ENCODE assay signal across 29 mouse cellular contexts in the genomic region with DNA sequence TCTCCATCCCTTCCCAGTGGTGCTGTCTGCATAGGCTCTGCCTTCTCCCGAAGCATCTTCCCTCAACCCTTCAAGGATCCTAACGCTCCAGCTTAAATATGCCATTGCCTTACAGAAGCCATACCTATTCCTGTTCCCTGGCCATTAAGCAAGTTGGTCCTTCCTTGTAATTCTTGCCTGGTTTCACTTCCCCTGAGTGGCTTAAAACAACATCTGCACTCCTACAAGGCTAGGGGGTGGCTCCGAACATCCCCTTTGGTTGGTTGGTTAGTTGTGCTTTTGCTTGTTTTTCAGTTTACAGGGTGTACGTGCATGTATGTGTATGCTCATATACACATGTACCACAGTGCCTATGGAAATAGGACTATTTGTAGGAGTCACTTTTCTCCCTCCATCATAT. TPM values are rescaled to one million over a fixed set of nuclear protein-coding genes. Genes with fewer than 3 reads are reported as not detected.
DNase-seq lines count a peak whose midpoint lies in the region; ATAC-seq and TF ChIP-seq lines count a peak whose summit lies in the region.
"Had no signal": no experiment of that assay in that cellular context is flagged by ENCODE, and none has a peak within 500 bp of the region (broad histone marks: within the 10 kb centered on the region; RNA-seq: fewer than 3 reads in every experiment).

No protein-coding gene starts in this region.

- H3K36me3 ChIP-seq in liver, adult 2 months (ENCODE audit: control insufficient read depth, insufficient read depth, low read length), result no peaks in the 10 kb centered on the region
- H3K36me3 ChIP-seq in liver, postnatal 0 days (replicated peaks; ENCODE audit: insufficient read depth, low read length), result no peaks in the 10 kb centered on the region
- no peaks in the 10 kb centered on the region for H3K36me3 ChIP-seq in intestine, embryonic 15.5 days
- H3K36me3 ChIP-seq: embryonic facial prominence, embryonic 12.5 days; kidney, embryonic 15.5 days; liver, embryonic 15.5 days; lung, embryonic 15.5 days; midbrain, embryonic 12.5 days; stomach, embryonic 15.5 days had no signal

- no peak for TF ChIP-seq EP300 in liver, postnatal 0 days (IDR thresholded peaks at IDR 0.05; ENCODE audit: low read depth)

- TF ChIP-seq POLR2A in liver, adult 2 months (IDR thresholded peaks at IDR 0.05; ENCODE audit: extremely low read depth, insufficient read depth, low read length), result no peak

- 82% methylated on average over 4 of the region's 4 CpGs for WGBS in liver, adult 2 months
- WGBS in liver, postnatal 0 days (ENCODE audit: insufficient replicate concordance), result 67% methylated on average over 4 of the region's 4 CpGs
- 84% methylated on average over 4 of the region's 4 CpGs for WGBS in intestine, embryonic 15.5 days

- TF ChIP-seq CTCF in liver, adult 2 months (IDR thresholded peaks at IDR 0.05; ENCODE audit: low read depth, low read length), result no peak
- no peak for TF ChIP-seq CTCF in liver, postnatal 0 days (IDR thresholded peaks at IDR 0.05; ENCODE audit: low read depth)

- no peaks in the 10 kb centered on the region for H3K4me1 ChIP-seq in liver, adult 2 months (ENCODE audit: control insufficient read depth, insufficient read depth, low read length)
- H3K4me1 ChIP-seq in liver, postnatal 0 days (ENCODE audit: insufficient read depth), result no peaks in the 10 kb centered on the region
- H3K4me1 ChIP-seq in intestine, embryonic 15.5 days (replicated peaks), result no peaks in the 10 kb centered on the region
- H3K4me1 ChIP-seq: embryonic facial prominence, embryonic 12.5 days; kidney, embryonic 15.5 days; liver, embryonic 15.5 days; lung, embryonic 15.5 days; megakaryocyte, embryonic 14.5 days; midbrain, embryonic 12.5 days; stomach, embryonic 15.5 days had no signal

- no peak overlapping the region for H3K27ac ChIP-seq in liver, adult 2 months (replicated peaks; ENCODE audit: insufficient read depth, low read depth, low read length)
- H3K27ac ChIP-seq in liver, postnatal 0 days (ENCODE audit: low read depth), result no peak overlapping the region
- H3K27ac ChIP-seq in intestine, embryonic 15.5 days, result no peak overlapping the region
- H3K27ac ChIP-seq: embryonic facial prominence, embryonic 12.5 days; hindbrain, embryonic 14.5 days; kidney, embryonic 15.5 days; liver, embryonic 15.5 days; lung, embryonic 15.5 days; midbrain, embryonic 12.5 days; stomach, embryonic 15.5 days had no signal

- no peak for DNase-seq in frontal cortex, postnatal 36 days (ENCODE audit: low spot score in 2 of 2)
- peak; percentile 13 for DNase-seq in liver, adult 2 months (ENCODE audit: extremely low read depth, low read depth, low spot score)
- DNase-seq in liver, postnatal 0 days, result no peak
- no peak for DNase-seq in right cerebral cortex, postnatal 4 days
- DNase-seq: adrenal gland, adult 2 months; adrenal gland, postnatal 36 days; cerebellum, adult 8-10 months; cerebellum, postnatal 25 days; embryo, embryonic 11 days; gastrocnemius, postnatal 10 days; kidney, adult 11 months; kidney, postnatal 25 days; liver; retina, postnatal 1 day; spleen, adult 18-20 months had no signal

- H3K9ac ChIP-seq in liver, adult 2 months (ENCODE audit: low read depth, low read length), result no peak overlapping the region
- no peak overlapping the region for H3K9ac ChIP-seq in liver, postnatal 0 days (replicated peaks)
- no peak overlapping the region for H3K9ac ChIP-seq in intestine, embryonic 15.5 days
- H3K9ac ChIP-seq: embryonic facial prominence, embryonic 12.5 days; hindbrain, embryonic 14.5 days; kidney, embryonic 15.5 days; liver, embryonic 15.5 days; lung, embryonic 15.5 days; midbrain, embryonic 12.5 days; stomach, embryonic 15.5 days had no signal

- H3K9me3 ChIP-seq in liver, postnatal 0 days (ENCODE audit: low read length), result no peaks in the 10 kb centered on the region
- no peaks in the 10 kb centered on the region for H3K9me3 ChIP-seq in intestine, embryonic 15.5 days
- H3K9me3 ChIP-seq: embryonic facial prominence, embryonic 12.5 days; kidney, embryonic 15.5 days; liver, embryonic 15.5 days; lung, embryonic 15.5 days; midbrain, embryonic 12.5 days; stomach, embryonic 15.5 days had no signal

- no peak overlapping the region for H3K4me3 ChIP-seq in liver, adult 2 months (ENCODE audit: insufficient read depth, low read depth, low read length)
- H3K4me3 ChIP-seq in liver, postnatal 0 days (ENCODE audit: low read depth, low read length), result no peak overlapping the region
- no peak overlapping the region for H3K4me3 ChIP-seq in intestine, embryonic 15.5 days (replicated peaks)
- H3K4me3 ChIP-seq: embryonic facial prominence, embryonic 12.5 days; kidney, embryonic 15.5 days; liver, embryonic 15.5 days; lung, embryonic 15.5 days; megakaryocyte, embryonic 14.5 days; midbrain, embryonic 12.5 days; stomach, embryonic 15.5 days had no signal

- ATAC-seq in frontal cortex, adult (ENCODE audit: low TSS enrichment), result 0 out of 2 replicates have a peak, but pooled peaks have one; percentile 7
- no peak for ATAC-seq in liver, postnatal 0 days
- ATAC-seq in common myeloid progenitor, adult 5-6 weeks (replicated peaks; ENCODE audit: low read depth, poor library complexity, severe bottlenecking), result peak; percentile 81
- ATAC-seq in monocyte, adult 5-6 weeks (replicated peaks; ENCODE audit: insufficient number of reproducible peaks, low FRiP score, low TSS enrichment, poor library complexity, severe bottlenecking), result peak; percentile 81
- no peak for ATAC-seq in intestine, embryonic 15.5 days
- ATAC-seq: forebrain, embryonic 14.5 days had no signal

- no peak overlapping the region for H3K4me2 ChIP-seq in liver, postnatal 0 days (ENCODE audit: low read depth, low read length)
- no peak overlapping the region for H3K4me2 ChIP-seq in intestine, embryonic 15.5 days (replicated peaks)
- H3K4me2 ChIP-seq: embryonic facial prominence, embryonic 12.5 days; heart, embryonic 11.5 days; hindbrain, embryonic 14.5 days; kidney, embryonic 15.5 days; liver, embryonic 15.5 days; lung, embryonic 15.5 days; midbrain, embryonic 12.5 days; stomach, embryonic 15.5 days had no signal

- H3K79me2 ChIP-seq in liver, adult 2 months (ENCODE audit: control insufficient read depth, insufficient read depth, low read length), result no peaks in the 10 kb centered on the region

- no peaks in the 10 kb centered on the region for H3K27me3 ChIP-seq in liver, adult 2 months (ENCODE audit: control insufficient read depth, insufficient read depth, low read length)
- H3K27me3 ChIP-seq in liver, postnatal 0 days (ENCODE audit: insufficient read depth, low read length), result no peaks in the 10 kb centered on the region
- H3K27me3 ChIP-seq in intestine, embryonic 15.5 days (replicated peaks), result no peaks in the 10 kb centered on the region; the same call in 1 of the 2 replicates
- H3K27me3 ChIP-seq: embryonic facial prominence, embryonic 12.5 days; kidney, embryonic 15.5 days; liver, embryonic 15.5 days; lung, embryonic 15.5 days; midbrain, embryonic 12.5 days; stomach, embryonic 15.5 days had no signal

RNA-seq across cellular contexts. Expression of gene Ctsh, which starts 32.5 kb away (rescaled TPM):
- total RNA-seq in liver, adult 2 months (2014; rRNA removed), result 551 and 607 TPM in 2 replicates
- 109 and 194 TPM in 2 replicates for polyA plus RNA-seq in liver, adult 2 months (2012; rRNA removed)
- 328 and 355 TPM in 2 replicates for polyA plus RNA-seq in liver, postnatal 0 days (2015; fragmentation: Nextera tagmentation; extraction: Ambion mirVana)
- 8.8 and 19.2 TPM in 2 replicates for total RNA-seq in common myeloid progenitor, adult 5-6 weeks (2017)
- total RNA-seq in monocyte, adult 5-6 weeks (2017), result 117 to 205 TPM (median 169 TPM) in 3 replicates
- 42.4 and 51.4 TPM in 2 replicates for polyA plus RNA-seq in intestine, embryonic 15.5 days (2015; fragmentation: Nextera tagmentation; extraction: Ambion mirVana)

Comparison
In these comparisons a context has a peak if more than half of its experiments do, and no peak if none do; other contexts are left out.
1. ATAC-seq: peak in frontal cortex, adult (single experiment), common myeloid progenitor, adult 5-6 weeks (single experiment) and monocyte, adult 5-6 weeks (single experiment); none in liver, postnatal 0 days (single experiment) and intestine, embryonic 15.5 days (single experiment).